Mouse (Mus musculus) stomach, embryonic 15.5 days (tissue): ENCODE results near the gene Zswim5. TPM values are rescaled to one million over a fixed set of nuclear protein-coding genes. Genes with fewer than 3 reads are reported as not detected.

Source experiments
- ATAC-seq: fragments of 200-750 bp; cut with Nextera tagmentation; 2 replicates; pipeline ENCODE4 v1.8.0; 2017; ENCODE audit warnings: low read depth, moderate number of reproducible peaks, moderate TSS enrichment; ENCODE audit not compliant: insufficient read depth, low FRiP score
- H3K27ac ChIP-seq: fragments of 300-500 bp; sonication (generic); 2 replicates; pipeline ENCODE4 v1.5.1; 2015; ENCODE audit warnings: mild to moderate bottlenecking, inconsistent platforms
- H3K27me3 ChIP-seq: fragments of 300-500 bp; sonication (generic); replicated peaks from 2 replicates; pipeline ENCODE4 v1.6.1; 2015; ENCODE audit warnings: inconsistent platforms
- H3K36me3 ChIP-seq: fragments of 300-500 bp; sonication (generic); 2 replicates; pipeline ENCODE4 v1.6.1; 2015; ENCODE audit warnings: inconsistent platforms
- H3K4me1 ChIP-seq: fragments of 300-500 bp; sonication (generic); 2 replicates; pipeline ENCODE4 v1.6.1; 2015; ENCODE audit warnings: inconsistent platforms
- H3K4me2 ChIP-seq: fragments of 300-500 bp; sonication (generic); 2 replicates; pipeline ENCODE4 v1.6.1; 2015; ENCODE audit warnings: mild to moderate bottlenecking, inconsistent platforms
- H3K4me3 ChIP-seq: fragments of 300-500 bp; sonication (generic); replicated peaks from 2 replicates; pipeline ENCODE4 v1.5.1; 2015; ENCODE audit warnings: inconsistent platforms
- H3K9ac ChIP-seq: fragments of 300-500 bp; sonication (generic); 2 replicates; pipeline ENCODE4 v1.6.1; 2015; ENCODE audit warnings: inconsistent platforms
- H3K9me3 ChIP-seq: fragments of 300-500 bp; sonication (generic); 2 replicates; pipeline ENCODE4 v1.6.1; 2016; ENCODE audit warnings: inconsistent platforms
- WGBS: fragments of 180-500 bp; shearing (Covaris S2); methylation state at CpG from one replicate; pipeline ENCODE4 v1.1.7; 2015; 5-methylcytosine and 5-hydroxymethylcytosine counted together
- polyA plus RNA-seq: library from polyadenylated mRNA; unstranded; fragments of >200 nt; fragmentation: Nextera tagmentation; extraction: Ambion mirVana; gene quantifications from 2 replicates; pipeline ENCODE4 v1.2.1, GENCODE M21; 2015

Gene Zswim5
- polyA plus RNA-seq, 1 experiment from 2014 or later = 0.67 TPM

DNA sequence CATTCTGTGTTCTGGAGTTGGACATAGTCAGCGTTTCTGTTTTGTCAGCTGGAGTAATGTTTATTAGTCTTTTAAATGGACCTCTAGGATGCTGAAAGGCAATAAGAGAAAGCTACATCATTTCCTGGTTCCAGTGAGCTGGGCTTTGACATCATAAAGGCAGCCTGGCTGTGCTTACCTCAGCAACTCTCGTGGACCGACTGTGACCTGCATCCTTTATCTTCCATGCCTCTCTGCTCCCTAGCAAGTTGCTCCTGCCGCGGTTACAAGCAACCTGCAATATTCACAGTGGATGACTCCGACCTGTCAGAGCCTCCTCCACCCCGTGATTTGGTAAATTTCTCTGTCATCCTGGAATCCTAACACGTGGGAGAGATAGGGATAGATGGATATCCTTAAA, 15.2 kb upstream of the Zswim5 start:
- no peak for ATAC-seq
- no peak overlapping the region for H3K9ac ChIP-seq
- no peaks in the 10 kb centered on the region for H3K9me3 ChIP-seq
- H3K36me3 ChIP-seq = no peaks in the 10 kb centered on the region
- no peaks in the 10 kb centered on the region for H3K4me1 ChIP-seq
- no peak overlapping the region for H3K4me2 ChIP-seq
- 67% methylated on average over 8 of the region's 8 CpGs for WGBS
- H3K27ac ChIP-seq = no peak overlapping the region
- no peak overlapping the region for H3K4me3 ChIP-seq
- H3K27me3 ChIP-seq = no peaks in the 10 kb centered on the region

DNA sequence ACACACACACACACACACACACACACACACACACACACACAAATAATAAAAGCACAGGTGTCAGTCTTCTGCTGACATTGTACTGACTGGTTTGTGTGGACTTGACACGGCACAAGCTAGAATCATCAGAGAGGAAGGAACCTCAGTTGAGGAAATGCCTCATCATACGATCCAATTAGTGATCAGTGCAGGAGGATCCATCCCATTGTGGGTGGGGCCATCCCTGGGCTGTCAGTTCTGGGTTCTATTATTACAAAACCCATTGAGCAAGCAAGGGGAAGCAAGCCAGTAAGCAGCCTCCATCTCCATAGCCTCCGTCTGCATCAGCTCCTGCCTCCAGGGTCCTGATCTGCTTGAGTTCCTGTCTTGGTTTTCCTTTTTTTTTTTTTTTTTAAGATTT, 7.3 kb upstream of the Zswim5 start:
- no peaks in the 10 kb centered on the region for H3K9me3 ChIP-seq
- 78% methylated on average over 3 of the region's 3 CpGs for WGBS
- H3K9ac ChIP-seq = no peak overlapping the region

DNA sequence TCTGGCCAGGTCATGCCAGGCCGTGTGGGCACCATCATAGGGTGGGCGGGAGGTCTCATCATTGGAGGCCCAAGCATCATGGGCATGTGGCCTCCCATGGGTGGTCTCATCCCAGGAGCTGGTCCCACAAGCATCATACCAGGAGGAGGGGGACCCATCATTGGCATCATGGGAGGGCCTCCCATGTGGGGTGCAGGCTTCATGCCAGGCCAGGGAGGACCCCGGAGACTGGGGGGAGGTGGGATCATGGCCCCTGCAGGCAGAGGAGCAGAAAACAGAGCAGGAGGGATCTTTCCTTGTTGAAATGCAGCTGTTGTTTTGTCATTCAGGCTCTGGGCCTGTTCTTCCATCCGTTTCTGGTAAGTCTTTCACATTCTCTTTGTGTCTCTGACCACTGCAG, 2.6 kb upstream of the Zswim5 start:
- Histone ChIP-seq H3K36me3 (no peaks in the 10 kb centered on the region), H3K9ac (no peak overlapping the region), H3K4me1 (0 out of 2 replicates have a peak, but pooled peaks cover 6% of the 10 kb centered on the region), H3K4me3 (no peak overlapping the region), H3K9me3 (no peaks in the 10 kb centered on the region), H3K27ac (no peak overlapping the region), H3K27me3 (peaks cover 12% of the 10 kb centered on the region; the same call in 1 of the 2 replicates), H3K4me2 (no peak overlapping the region)
- no peak for ATAC-seq
- 75% methylated on average over 4 of the region's 4 CpGs for WGBS

More for the DNA sequence above, 7.3 kb upstream of the Zswim5 start:
- H3K4me2 ChIP-seq = no peak overlapping the region
- no peak overlapping the region for H3K27ac ChIP-seq
- no peak overlapping the region for H3K4me3 ChIP-seq
- no peaks in the 10 kb centered on the region for H3K4me1 ChIP-seq
- H3K27me3 ChIP-seq = peaks cover 4% of the 10 kb centered on the region; the same call in 1 of the 2 replicates
- no peak for ATAC-seq
- H3K36me3 ChIP-seq = no peaks in the 10 kb centered on the region

DNA sequence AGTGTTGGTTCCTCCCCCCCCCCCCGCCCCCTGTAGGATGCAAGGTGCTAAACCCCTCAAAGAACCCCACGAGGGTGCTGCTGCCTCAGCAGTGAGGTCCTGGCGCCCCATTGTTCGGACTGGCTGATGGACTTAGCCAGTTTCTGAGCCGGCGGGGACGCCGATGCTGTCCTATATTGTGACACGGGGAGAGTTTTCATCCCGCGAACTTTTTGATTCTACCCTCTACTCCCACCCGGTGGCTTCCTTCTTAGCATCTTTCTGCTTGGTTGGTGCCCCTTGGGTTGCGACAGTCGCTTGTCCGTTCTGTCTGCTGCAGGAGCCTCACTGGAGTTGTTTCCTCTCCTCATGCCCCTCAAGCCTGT, 564 bp upstream of the Zswim5 start:
- 0% methylated on average over 15 of the region's 15 CpGs for WGBS
- Histone ChIP-seq H3K9me3 (no peaks in the 10 kb centered on the region), H3K4me1 (0 out of 2 replicates have a peak, but pooled peaks cover 6% of the 10 kb centered on the region), H3K4me3 (peak overlapping the region; percentile 82), H3K36me3 (no peaks in the 10 kb centered on the region), H3K27ac (peak overlapping the region; percentile 70; the same call in 1 of the 2 replicates), H3K9ac (peak overlapping the region; percentile 44; the same call in 1 of the 2 replicates), H3K27me3 (peaks cover 12% of the 10 kb centered on the region; the same call in 1 of the 2 replicates), H3K4me2 (peak overlapping the region; percentile 98)
- peak; percentile 48; the same call in 1 of the 2 replicates for ATAC-seq

DNA sequence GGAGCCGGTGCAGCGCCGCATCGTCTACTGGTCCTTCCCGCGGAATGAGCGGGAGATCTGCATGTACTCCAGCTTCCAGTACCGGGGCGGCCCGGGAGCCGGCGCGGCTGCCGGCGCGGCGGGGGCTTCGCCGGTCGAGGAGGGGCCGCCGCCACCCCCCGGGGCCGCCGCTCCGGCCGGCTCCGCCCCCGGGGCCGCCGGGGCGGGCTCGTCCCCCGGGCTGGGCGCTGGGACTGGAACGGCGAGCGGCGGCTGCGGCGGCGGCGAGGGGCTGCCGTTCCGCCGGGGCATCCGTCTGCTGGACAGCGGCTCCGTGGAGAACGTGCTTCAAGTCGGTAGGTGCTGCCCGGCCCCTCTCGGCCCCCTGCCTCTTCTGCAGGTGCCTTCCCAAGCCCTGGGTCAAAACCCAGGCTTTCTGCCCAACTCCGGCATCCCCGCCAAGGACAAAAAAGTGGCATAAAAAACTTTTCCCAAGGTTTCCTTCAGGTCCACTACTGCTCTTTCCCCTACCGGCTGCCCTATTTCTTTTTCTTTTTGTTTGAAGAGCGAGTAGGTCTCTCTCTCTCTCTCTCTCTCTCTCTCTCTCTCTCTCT, 649 bp downstream of the Zswim5 start:
- 0 out of 2 replicates have a peak, but pooled peaks cover 6% of the 10 kb centered on the region for H3K4me1 ChIP-seq
- peak overlapping the region; percentile 44 for H3K9ac ChIP-seq
- peak overlapping the region; percentile 82 for H3K4me3 ChIP-seq
- H3K36me3 ChIP-seq = no peaks in the 10 kb centered on the region
- ATAC-seq = no peak
- H3K9me3 ChIP-seq = no peaks in the 10 kb centered on the region
- H3K27ac ChIP-seq = peak overlapping the region; percentile 70; the same call in 1 of the 2 replicates
- peak overlapping the region; percentile 98 for H3K4me2 ChIP-seq
- H3K27me3 ChIP-seq = peaks cover 12% of the 10 kb centered on the region; the same call in 1 of the 2 replicates
- whole genome bisulfite sequencing = under 1% methylated on average over 38 of the region's 57 CpGs

DNA sequence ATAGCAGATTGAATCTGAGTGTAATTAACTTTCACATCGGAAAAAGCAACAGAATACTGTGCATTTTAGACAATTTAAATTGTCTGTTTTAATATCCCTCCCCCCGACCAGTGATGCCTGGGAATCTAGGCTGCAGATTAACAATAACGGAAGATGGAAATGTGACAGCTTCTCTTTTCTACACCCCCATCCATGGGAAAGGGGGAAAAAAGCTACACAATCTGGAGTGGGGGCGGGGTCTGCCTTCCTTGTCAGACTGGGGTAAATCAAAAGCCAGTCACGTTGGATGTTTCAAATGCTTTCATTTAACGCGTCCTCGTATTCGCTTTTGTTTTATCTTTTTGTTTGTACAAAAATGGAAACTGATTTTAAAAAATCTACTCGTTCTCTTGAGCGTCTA, 1.3 kb downstream of the Zswim5 start:
- Histone ChIP-seq H3K36me3 (no peaks in the 10 kb centered on the region), H3K9ac (no peak overlapping the region), H3K4me1 (0 out of 2 replicates have a peak, but pooled peaks cover 6% of the 10 kb centered on the region), H3K4me2 (peak overlapping the region; percentile 98), H3K9me3 (no peaks in the 10 kb centered on the region), H3K27me3 (peaks cover 12% of the 10 kb centered on the region; the same call in 1 of the 2 replicates), H3K4me3 (peak overlapping the region; percentile 82), H3K27ac (no peak overlapping the region)
- 6% methylated on average over 11 of the region's 11 CpGs for WGBS
- ATAC-seq = no peak

DNA sequence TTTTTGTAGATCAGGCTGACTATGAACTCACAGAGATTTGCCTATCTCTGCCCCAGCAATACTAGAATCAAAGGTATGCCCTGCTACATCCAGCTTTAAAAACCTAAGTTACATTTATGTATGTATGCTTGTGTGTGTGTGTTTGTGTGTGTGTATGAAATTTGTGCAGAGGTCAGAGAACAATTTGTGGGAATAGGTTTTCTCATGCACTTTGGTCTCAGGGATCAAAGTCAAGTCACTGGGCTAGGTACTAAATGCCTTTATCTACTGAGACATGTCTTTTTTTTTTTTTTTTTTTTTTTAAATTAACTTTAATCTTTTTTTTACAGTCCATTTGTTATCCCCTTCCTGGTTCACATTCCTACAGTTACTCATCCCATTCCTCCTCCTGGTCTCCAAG, 5.5 kb downstream of the Zswim5 start:
- H3K27ac ChIP-seq = no peak overlapping the region
- H3K9ac ChIP-seq = no peak overlapping the region
- H3K27me3 ChIP-seq = peaks cover 4% of the 10 kb centered on the region; the same call in 1 of the 2 replicates
- 0 out of 2 replicates have a peak, but pooled peaks cover 2% of the 10 kb centered on the region for H3K4me1 ChIP-seq
- no peaks in the 10 kb centered on the region for H3K9me3 ChIP-seq
- no peak for ATAC-seq
- H3K4me2 ChIP-seq = no peak overlapping the region
- no peaks in the 10 kb centered on the region for H3K36me3 ChIP-seq
- no peak overlapping the region for H3K4me3 ChIP-seq

DNA sequence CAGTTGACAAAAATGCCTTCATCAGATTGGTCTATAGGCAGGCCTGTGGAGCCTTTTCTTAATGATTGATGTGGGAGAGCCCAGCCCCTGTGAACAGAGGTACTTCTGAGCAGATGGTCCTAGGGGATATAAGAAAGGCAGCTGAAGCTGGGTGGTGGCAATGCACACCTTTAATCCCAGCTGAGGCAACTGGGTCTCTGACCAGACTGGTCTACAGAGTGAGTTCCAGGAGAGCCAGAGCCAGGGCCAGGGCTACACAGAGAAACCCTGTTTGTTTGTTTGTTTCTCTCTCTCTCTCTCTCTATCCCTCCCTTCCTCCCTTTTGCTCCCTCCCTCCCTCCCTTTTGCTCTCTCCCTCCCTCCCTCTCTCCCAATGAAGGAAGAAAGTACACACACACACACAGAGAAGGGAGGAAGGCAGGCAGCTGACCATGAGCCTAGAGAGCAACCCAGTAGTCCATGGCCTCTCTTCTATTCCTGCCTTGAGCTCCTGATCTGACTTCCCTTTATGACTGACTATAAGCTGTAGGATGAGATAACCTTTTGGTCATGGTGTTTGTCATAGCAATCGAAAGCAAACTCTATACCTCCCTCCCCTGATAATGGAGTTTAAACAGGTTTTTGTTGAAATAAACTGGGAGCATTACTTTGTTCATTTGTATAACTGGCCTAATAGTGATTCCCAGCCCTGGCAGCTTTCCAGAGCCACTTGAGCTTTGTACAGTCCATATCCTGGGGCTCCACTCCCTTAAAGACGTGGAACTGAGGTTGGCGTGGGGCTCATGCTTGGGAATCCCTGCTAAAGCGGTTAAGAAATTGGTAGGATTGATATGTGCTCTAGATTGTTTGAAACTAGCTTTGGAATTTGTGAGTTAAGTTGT, 17.3 kb downstream of the Zswim5 start:
- 33% methylated on average over 4 of the region's 4 CpGs for WGBS
- Histone ChIP-seq H3K4me3 (no peak overlapping the region), H3K4me1 (no peaks in the 10 kb centered on the region), H3K36me3 (no peaks in the 10 kb centered on the region), H3K27ac (no peak overlapping the region), H3K9ac (no peak overlapping the region), H3K9me3 (no peaks in the 10 kb centered on the region), H3K27me3 (no peaks in the 10 kb centered on the region), H3K4me2 (no peak overlapping the region)
- ATAC-seq = peak; percentile 89

DNA sequence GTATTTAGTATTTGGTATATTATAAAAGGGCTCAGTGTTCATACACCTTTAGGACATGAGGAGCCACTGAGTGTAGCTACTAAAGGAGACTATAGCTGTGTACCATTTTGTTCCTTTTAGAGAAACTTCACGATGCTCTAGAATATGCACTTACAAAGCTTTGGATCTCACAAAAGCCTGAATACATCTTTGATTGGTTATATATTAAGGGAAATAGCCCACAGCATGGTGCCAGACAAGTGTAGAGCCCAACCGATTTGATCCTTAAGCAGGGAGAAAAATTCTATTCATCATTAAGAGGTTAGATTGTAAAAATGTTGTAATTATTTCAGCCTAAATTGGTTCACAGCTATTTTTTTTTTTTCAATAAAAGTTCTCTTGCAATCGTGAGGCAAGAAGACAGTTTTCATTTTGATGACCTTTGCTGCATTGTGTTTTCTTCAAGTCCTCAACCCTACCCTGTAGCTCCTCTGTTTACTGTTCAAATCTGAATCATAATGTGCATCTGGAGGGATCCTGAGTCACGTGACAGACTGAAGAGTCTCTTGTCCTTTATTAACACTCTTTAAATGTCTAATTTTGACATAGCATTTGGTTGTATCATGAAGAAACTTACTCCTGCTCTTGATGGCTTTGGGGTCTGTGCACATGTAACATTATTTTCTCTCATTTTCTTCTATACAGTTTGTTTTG, 33.5 kb downstream of the Zswim5 start:
- Histone ChIP-seq H3K4me2 (no peak overlapping the region), H3K9me3 (no peaks in the 10 kb centered on the region)
- WGBS = 65% methylated on average over 4 of the region's 4 CpGs

DNA sequence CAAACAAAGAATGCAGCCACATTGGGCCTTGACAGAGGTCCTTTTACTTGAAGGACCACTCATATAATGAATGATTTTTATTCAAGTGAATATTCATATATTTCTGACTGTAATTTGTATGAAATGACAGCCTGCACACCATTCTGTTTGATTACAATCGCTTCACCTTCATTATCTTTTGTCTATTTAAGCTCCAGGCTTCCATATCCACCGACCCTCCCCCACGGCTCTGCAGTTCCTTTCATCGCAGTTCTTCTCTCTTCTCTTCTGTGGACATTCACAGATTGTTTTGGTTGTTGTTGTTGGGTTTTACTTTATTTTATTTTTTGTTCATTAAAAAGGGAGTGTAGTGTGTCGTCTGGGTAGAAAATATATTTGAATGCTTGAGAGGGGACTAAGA, 34.0 kb downstream of the Zswim5 start:
- 64% methylated on average over 5 of the region's 5 CpGs for WGBS
- Histone ChIP-seq H3K36me3 (no peaks in the 10 kb centered on the region), H3K4me3 (no peak overlapping the region), H3K27ac (no peak overlapping the region), H3K9ac (no peak overlapping the region), H3K4me1 (no peaks in the 10 kb centered on the region), H3K27me3 (no peaks in the 10 kb centered on the region), H3K9me3 (no peaks in the 10 kb centered on the region), H3K4me2 (no peak overlapping the region)
- ATAC-seq = no peak

More for the DNA sequence above, 33.5 kb downstream of the Zswim5 start:
- H3K4me3 ChIP-seq = no peak overlapping the region
- H3K27me3 ChIP-seq = no peaks in the 10 kb centered on the region
- no peak for ATAC-seq
- H3K9ac ChIP-seq = no peak overlapping the region
- no peaks in the 10 kb centered on the region for H3K36me3 ChIP-seq
- no peaks in the 10 kb centered on the region for H3K4me1 ChIP-seq
- no peak overlapping the region for H3K27ac ChIP-seq

DNA sequence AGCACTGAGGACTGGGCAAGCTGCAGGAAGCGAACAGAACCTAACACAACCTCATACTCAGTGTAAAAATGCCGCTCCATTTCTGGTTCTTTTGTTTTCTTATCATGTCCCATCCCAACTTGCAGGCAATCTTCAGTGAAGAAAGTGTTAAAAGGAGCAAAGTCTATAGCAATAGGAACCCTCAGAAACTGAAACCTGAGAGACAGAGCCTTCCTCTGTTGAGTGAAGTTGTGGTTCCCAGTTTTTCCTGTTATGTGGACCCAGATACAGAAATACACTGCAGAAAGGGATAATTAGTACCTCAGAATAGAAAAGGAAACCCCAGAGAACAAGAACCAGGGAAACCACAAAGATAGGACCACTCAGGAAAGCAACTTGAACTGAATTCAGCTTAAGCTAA, 36.1 kb downstream of the Zswim5 start:
- H3K4me1 ChIP-seq = no peaks in the 10 kb centered on the region
- no peak overlapping the region for H3K4me2 ChIP-seq
- no peaks in the 10 kb centered on the region for H3K9me3 ChIP-seq

More for the DNA sequence above, 36.1 kb downstream of the Zswim5 start:
- Histone ChIP-seq H3K9ac (no peak overlapping the region), H3K27ac (no peak overlapping the region), H3K4me3 (no peak overlapping the region), H3K36me3 (no peaks in the 10 kb centered on the region), H3K27me3 (no peaks in the 10 kb centered on the region)
- ATAC-seq = no peak
- WGBS = 78% methylated on average over 2 of the region's 2 CpGs
